Mouse (Mus musculus) hindbrain, embryonic 15.5 days (tissue): ENCODE results near the gene Myh9. TPM values are rescaled to one million over a fixed set of nuclear protein-coding genes. Genes with fewer than 3 reads are reported as not detected.

ENCODE experiments used
- ATAC-seq: fragments of 200-750 bp; cut with Nextera tagmentation; 2 replicates; pipeline ENCODE4 v1.8.0; 2017; ENCODE audit warnings: low read depth, moderate number of reproducible peaks, moderate TSS enrichment; ENCODE audit not compliant: low FRiP score
- H3K27ac ChIP-seq: fragments of 300-500 bp; sonication (generic); replicated peaks from 2 replicates; pipeline ENCODE4 v1.5.1; 2015; ENCODE audit warnings: mild to moderate bottlenecking, inconsistent platforms
- H3K27me3 ChIP-seq: fragments of 300-500 bp; sonication (generic); 2 replicates; pipeline ENCODE4 v1.6.1; 2015; ENCODE audit warnings: control low read depth, inconsistent platforms
- H3K36me3 ChIP-seq: fragments of 300-500 bp; sonication (generic); 2 replicates; pipeline ENCODE4 v1.6.1; 2015; ENCODE audit warnings: control low read depth, inconsistent platforms
- H3K4me1 ChIP-seq: fragments of 300-500 bp; sonication (generic); replicated peaks from 2 replicates; pipeline ENCODE4 v1.6.1; 2015; ENCODE audit warnings: control low read depth, inconsistent platforms
- H3K4me2 ChIP-seq: fragments of 300-500 bp; sonication (generic); 2 replicates; pipeline ENCODE4 v1.6.1; 2015; ENCODE audit warnings: moderate library complexity, mild to moderate bottlenecking, inconsistent platforms
- H3K4me3 ChIP-seq: fragments of 300-500 bp; sonication (generic); 2 replicates; pipeline ENCODE4 v1.5.1; 2015; ENCODE audit warnings: mild to moderate bottlenecking, inconsistent platforms
- H3K9ac ChIP-seq: fragments of 300-500 bp; sonication (generic); 2 replicates; pipeline ENCODE4 v1.6.1; 2015; ENCODE audit warnings: inconsistent platforms
- H3K9me3 ChIP-seq: fragments of 300-500 bp; sonication (generic); 2 replicates; pipeline ENCODE4 v1.6.1; 2016; ENCODE audit warnings: control low read depth, inconsistent platforms
- WGBS: fragments of 180-500 bp; shearing (Covaris S2); methylation state at CpG from one replicate; pipeline ENCODE4 v1.1.7; 2015; 5-methylcytosine and 5-hydroxymethylcytosine counted together
- polyA plus RNA-seq: library from polyadenylated mRNA; unstranded; fragments of >200 nt; fragmentation: Nextera tagmentation; extraction: Ambion mirVana; gene quantifications from 2 replicates; pipeline ENCODE4 v1.2.1, GENCODE M21; 2015

Myh9 gene
- polyA plus RNA-seq, 1 experiment from 2014 or later = 11.8 TPM

DNA sequence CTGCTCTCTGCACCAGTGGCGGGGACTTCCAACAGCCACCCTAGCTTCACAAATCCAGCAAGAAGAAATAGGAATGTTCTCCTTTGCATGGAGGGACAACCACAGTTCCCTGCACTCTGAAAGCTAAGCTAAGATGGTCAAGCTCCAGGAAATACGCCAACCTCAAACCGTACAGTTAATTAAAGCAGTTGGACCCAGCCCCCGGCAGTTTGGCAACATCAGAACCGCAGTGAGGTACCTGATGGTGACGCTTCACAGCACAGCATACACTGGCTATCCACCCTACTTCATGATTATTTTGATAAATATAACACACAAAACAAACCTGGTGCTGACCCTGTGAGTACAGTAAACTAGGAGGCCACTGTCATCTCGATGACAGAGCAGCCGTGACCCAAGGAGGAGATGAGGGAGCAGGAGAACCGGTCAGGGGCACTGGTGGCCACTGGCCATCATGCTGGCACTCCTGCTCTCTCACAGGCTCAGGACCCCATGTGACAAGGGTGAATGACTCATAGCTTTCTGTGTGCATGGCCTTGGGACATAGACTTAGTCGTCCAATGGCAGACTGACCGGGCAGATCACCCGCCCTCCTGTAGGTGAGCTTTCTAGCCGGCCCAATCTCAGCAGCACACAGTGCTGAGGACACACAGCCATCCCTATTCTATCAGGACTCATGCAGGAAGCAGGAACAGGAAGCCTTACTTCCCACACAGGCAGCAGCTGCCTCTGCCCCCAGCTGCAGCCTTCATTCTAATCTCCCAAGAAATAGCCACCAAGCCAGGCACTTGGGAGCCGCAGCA lies 44.2 kb downstream of the Myh9 start:
- no peak for ATAC-seq
- no peak overlapping the region for H3K4me2 ChIP-seq
- H3K9me3 ChIP-seq = no peaks in the 10 kb centered on the region
- H3K9ac ChIP-seq = no peak overlapping the region
- H3K4me3 ChIP-seq = no peak overlapping the region
- H3K4me1 ChIP-seq = peaks cover 17% of the 10 kb centered on the region
- WGBS = 81% methylated on average over 14 of the region's 14 CpGs
- no peaks in the 10 kb centered on the region for H3K36me3 ChIP-seq
- H3K27ac ChIP-seq = peak overlapping the region; percentile 73
- H3K27me3 ChIP-seq = no peaks in the 10 kb centered on the region

GRCm38 (mm10) chr15:77796409-77797035 lies 45.5 kb downstream of the Myh9 start:
- WGBS = 95% methylated on average over 26 of the region's 26 CpGs
- H3K4me1 ChIP-seq = peaks cover 17% of the 10 kb centered on the region

GRCm38 (mm10) chr15:77794908-77795356 lies 47.0 kb downstream of the Myh9 start:
- Histone ChIP-seq H3K4me1 (peaks cover 17% of the 10 kb centered on the region), H3K9me3 (no peaks in the 10 kb centered on the region), H3K36me3 (peaks cover 13% of the 10 kb centered on the region), H3K27me3 (no peaks in the 10 kb centered on the region), H3K4me2 (no peak overlapping the region), H3K9ac (no peak overlapping the region), H3K4me3 (no peak overlapping the region), H3K27ac (no peak overlapping the region)
- 91% methylated on average over 13 of the region's 13 CpGs for WGBS
- ATAC-seq = no peak

More at GRCm38 (mm10) chr15:77796409-77797035, 45.5 kb downstream of the Myh9 start:
- H3K27me3 ChIP-seq = no peaks in the 10 kb centered on the region
- H3K4me3 ChIP-seq = no peak overlapping the region
- H3K9ac ChIP-seq = no peak overlapping the region
- no peaks in the 10 kb centered on the region for H3K9me3 ChIP-seq
- H3K4me2 ChIP-seq = no peak overlapping the region
- ATAC-seq = no peak
- no peak overlapping the region for H3K27ac ChIP-seq
- H3K36me3 ChIP-seq = peaks cover 3% of the 10 kb centered on the region; the same call in 1 of the 2 replicates

- Histone ChIP-seq H3K36me3 (peaks cover 15% of the 10 kb centered on the region), H3K4me2 (no peak overlapping the region), H3K4me1 (peaks cover 16% of the 10 kb centered on the region), H3K27ac (no peak overlapping the region), H3K27me3 (no peaks in the 10 kb centered on the region), H3K9me3 (no peaks in the 10 kb centered on the region), H3K9ac (no peak overlapping the region), H3K4me3 (no peak overlapping the region)
- no peak for ATAC-seq
- 88% methylated on average over 13 of the region's 13 CpGs for WGBS
These were observed 47.7 kb downstream of the Myh9 start for GRCm38 (mm10) chr15:77794138-77794907.

DNA sequence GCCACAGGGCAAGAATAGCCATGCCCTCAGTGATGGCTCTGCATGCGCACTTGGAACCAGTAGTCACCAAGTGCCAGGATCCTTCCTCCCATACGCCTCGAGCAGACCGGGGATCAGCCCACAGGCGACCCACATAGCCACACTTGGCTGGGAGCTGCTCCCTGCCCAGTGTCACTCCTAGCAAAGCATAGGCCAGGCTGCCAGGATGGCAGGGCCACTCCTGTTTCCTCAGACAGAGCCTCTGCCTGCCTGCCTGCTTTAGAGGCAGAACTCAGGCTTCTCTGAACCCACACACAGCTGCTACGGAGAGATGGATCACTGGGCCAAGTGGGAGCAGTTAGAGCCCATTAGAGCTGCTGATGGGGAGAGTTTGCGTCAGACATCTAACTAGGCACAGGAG lies 48.4 kb downstream of the Myh9 start:
- H3K27me3 ChIP-seq = no peaks in the 10 kb centered on the region
- no peak overlapping the region for H3K4me2 ChIP-seq
- peaks cover 21% of the 10 kb centered on the region for H3K36me3 ChIP-seq
- no peak overlapping the region for H3K9ac ChIP-seq
- no peaks in the 10 kb centered on the region for H3K9me3 ChIP-seq
- no peak overlapping the region for H3K4me3 ChIP-seq
- peaks cover 8% of the 10 kb centered on the region for H3K4me1 ChIP-seq
- no peak overlapping the region for H3K27ac ChIP-seq
- ATAC-seq = no peak
- WGBS = 89% methylated on average over 7 of the region's 7 CpGs

- no peaks in the 10 kb centered on the region for H3K9me3 ChIP-seq
- H3K36me3 ChIP-seq = peaks cover 26% of the 10 kb centered on the region
- H3K27ac ChIP-seq = no peak overlapping the region
- 89% methylated on average over 4 of the region's 4 CpGs for WGBS
- H3K4me3 ChIP-seq = no peak overlapping the region
- H3K4me2 ChIP-seq = no peak overlapping the region
- H3K9ac ChIP-seq = no peak overlapping the region
- H3K27me3 ChIP-seq = no peaks in the 10 kb centered on the region
- peaks cover 4% of the 10 kb centered on the region for H3K4me1 ChIP-seq
- ATAC-seq = no peak
These were observed 48.9 kb downstream of the Myh9 start for GRCm38 (mm10) chr15:77793094-77793493.

DNA sequence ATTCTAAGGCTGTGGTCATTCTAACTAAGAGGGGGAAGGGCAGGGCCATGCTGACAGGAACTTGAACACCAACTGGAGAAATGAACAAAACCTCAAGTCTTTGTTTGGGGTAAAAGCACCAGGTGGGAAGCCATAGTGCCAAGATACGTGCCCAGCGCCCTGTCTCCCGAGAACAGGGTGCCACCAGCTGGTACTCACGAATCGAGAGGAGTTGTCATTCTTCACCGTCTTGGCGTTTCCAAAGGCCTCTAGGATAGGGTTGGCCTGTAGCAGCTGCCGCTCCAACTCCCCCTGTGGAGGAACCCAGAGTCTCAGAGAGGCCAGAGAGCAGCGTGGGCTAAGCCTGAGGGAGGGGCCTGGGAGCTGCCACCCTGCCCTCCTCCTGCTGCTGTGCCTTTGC lies 49.9 kb downstream of the Myh9 start:
- Histone ChIP-seq H3K4me1 (no peaks in the 10 kb centered on the region), H3K4me2 (no peak overlapping the region), H3K27ac (no peak overlapping the region), H3K9ac (no peak overlapping the region), H3K27me3 (no peaks in the 10 kb centered on the region), H3K9me3 (no peaks in the 10 kb centered on the region), H3K4me3 (no peak overlapping the region), H3K36me3 (peaks cover 26% of the 10 kb centered on the region)
- no peak for ATAC-seq
- WGBS = 78% methylated on average over 9 of the region's 9 CpGs

DNA sequence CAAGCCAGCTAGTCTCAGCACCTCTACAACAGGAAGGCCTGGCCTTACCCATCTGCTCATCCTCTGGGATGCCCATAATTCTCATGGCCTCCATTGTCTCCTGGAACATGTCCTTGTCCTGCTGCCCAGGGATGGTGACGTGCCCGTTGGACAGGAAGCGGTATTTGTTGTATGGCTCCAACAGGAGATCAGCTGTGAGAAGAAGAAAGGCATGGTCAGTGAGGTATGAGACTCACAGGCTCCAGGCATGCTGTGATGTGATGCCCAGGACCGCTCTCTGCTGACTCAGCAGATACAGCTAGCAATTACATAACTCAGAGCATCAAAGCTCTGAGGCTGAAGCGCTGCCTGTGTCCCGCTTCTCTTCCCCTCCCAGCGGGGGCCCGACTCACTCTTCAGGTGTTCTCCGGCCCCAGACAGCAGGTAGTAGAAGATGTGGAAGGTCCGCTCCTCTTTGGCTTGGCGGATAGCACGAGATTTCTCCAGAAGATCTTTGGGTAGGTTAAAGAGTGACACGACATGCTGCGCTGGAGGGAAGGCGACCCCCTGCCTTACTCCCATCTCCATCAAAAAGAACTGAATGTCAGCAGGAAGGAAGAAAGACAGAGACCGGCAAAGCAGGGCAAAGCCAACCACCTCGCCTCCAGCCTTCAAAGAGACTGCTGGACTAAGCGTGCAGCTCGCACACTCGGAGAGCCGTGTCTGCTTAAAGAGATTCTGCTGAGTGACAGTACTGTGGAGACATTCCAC lies 51.1 kb downstream of the Myh9 start:
- ATAC-seq = no peak
- no peaks in the 10 kb centered on the region for H3K9me3 ChIP-seq
- H3K9ac ChIP-seq = no peak overlapping the region
- H3K4me1 ChIP-seq = no peaks in the 10 kb centered on the region
- H3K36me3 ChIP-seq = peaks cover 37% of the 10 kb centered on the region
- H3K4me2 ChIP-seq = no peak overlapping the region
- H3K4me3 ChIP-seq = no peak overlapping the region
- WGBS = 85% methylated on average over 21 of the region's 21 CpGs
- no peak overlapping the region for H3K27ac ChIP-seq
- no peaks in the 10 kb centered on the region for H3K27me3 ChIP-seq

- H3K27ac ChIP-seq = no peak overlapping the region
- WGBS = 84% methylated on average over 3 of the region's 3 CpGs
- H3K36me3 ChIP-seq = peaks cover 53% of the 10 kb centered on the region
- no peaks in the 10 kb centered on the region for H3K9me3 ChIP-seq
- H3K4me3 ChIP-seq = no peak overlapping the region
- H3K4me1 ChIP-seq = no peaks in the 10 kb centered on the region
- H3K9ac ChIP-seq = no peak overlapping the region
- H3K27me3 ChIP-seq = no peaks in the 10 kb centered on the region
- no peak overlapping the region for H3K4me2 ChIP-seq
- ATAC-seq = no peak
These were observed 52.8 kb downstream of the Myh9 start for GRCm38 (mm10) chr15:77789186-77789585.

DNA sequence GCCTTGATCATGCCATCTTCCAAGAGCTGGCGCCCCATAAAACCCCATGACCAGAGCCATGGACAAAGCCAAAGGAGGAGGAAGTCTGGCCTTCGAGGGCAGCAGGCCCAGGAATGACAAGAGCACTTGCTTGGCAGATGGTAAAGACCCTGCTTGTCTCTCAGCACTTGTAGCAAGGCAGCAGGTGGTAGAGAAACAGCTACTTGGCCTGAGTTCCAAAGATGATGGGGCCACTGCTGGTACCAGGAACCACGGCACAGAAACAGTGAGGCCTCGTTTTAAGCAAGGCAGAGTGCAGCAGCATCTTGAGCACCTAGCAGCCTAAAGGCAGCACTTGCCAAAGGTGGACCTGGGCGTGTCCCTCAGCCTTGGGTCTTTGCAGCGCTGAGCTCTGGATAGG lies 53.6 kb downstream of the Myh9 start:
- Histone ChIP-seq H3K9me3 (no peaks in the 10 kb centered on the region), H3K4me3 (no peak overlapping the region), H3K36me3 (peaks cover 53% of the 10 kb centered on the region), H3K4me1 (no peaks in the 10 kb centered on the region), H3K4me2 (no peak overlapping the region), H3K27me3 (no peaks in the 10 kb centered on the region), H3K9ac (no peak overlapping the region), H3K27ac (no peak overlapping the region)
- 78% methylated on average over 6 of the region's 6 CpGs for WGBS
- ATAC-seq = no peak

- H3K9ac ChIP-seq = no peak overlapping the region
- H3K27me3 ChIP-seq = no peaks in the 10 kb centered on the region
- no peak overlapping the region for H3K27ac ChIP-seq
- H3K4me3 ChIP-seq = no peak overlapping the region
- H3K36me3 ChIP-seq = peaks cover 64% of the 10 kb centered on the region
- H3K4me1 ChIP-seq = no peaks in the 10 kb centered on the region
- 91% methylated on average over 1 of the region's 1 CpGs for WGBS
- no peak overlapping the region for H3K4me2 ChIP-seq
- no peak for ATAC-seq
- no peaks in the 10 kb centered on the region for H3K9me3 ChIP-seq
These were observed 56.2 kb downstream of the Myh9 start for GRCm38 (mm10) chr15:77785807-77786206.
